Mouse (Mus musculus) stomach, postnatal 0 days (tissue): Measurements from ENCODE around the gene Inha. TPM values are rescaled to one million over a fixed set of nuclear protein-coding genes. Genes with fewer than 3 reads are reported as not detected.

ENCODE experiments used
- ATAC-seq: fragments of 200-750 bp; cut with Nextera tagmentation; 2 replicates; pipeline ENCODE4 v1.8.0; 2017; ENCODE audit not compliant: low FRiP score, low TSS enrichment
- DNase-seq: peaks from one replicate; pipeline ENCODE4 v3.0.0-alpha.2; 2016; ENCODE audit warnings: low spot score
- H3K27ac ChIP-seq: fragments of 300-500 bp; sonication (generic); replicated peaks from 2 replicates; pipeline ENCODE4 v1.5.1; 2014; ENCODE audit warnings: mild to moderate bottlenecking, control low read depth
- H3K27me3 ChIP-seq: fragments of 300-500 bp; sonication (generic); 2 replicates; pipeline ENCODE4 v1.6.1; 2014; ENCODE audit warnings: low read length; ENCODE audit not compliant: control insufficient read depth, insufficient read depth
- H3K36me3 ChIP-seq: fragments of 300-500 bp; sonication (generic); 2 replicates; pipeline ENCODE4 v1.6.1; 2014; ENCODE audit warnings: low read length, mixed read lengths; ENCODE audit not compliant: control insufficient read depth, insufficient read depth
- H3K4me1 ChIP-seq: fragments of 300-500 bp; sonication (generic); replicated peaks from 2 replicates; pipeline ENCODE4 v1.6.1; 2014; ENCODE audit warnings: antibody characterized with exemption; ENCODE audit not compliant: control insufficient read depth, insufficient read depth
- H3K4me2 ChIP-seq: fragments of 300-500 bp; sonication (generic); replicated peaks from 2 replicates; pipeline ENCODE4 v1.6.1; 2014; ENCODE audit warnings: low read depth, mild to moderate bottlenecking, control low read depth, moderate library complexity
- H3K4me3 ChIP-seq: fragments of 300-500 bp; sonication (generic); 2 replicates; pipeline ENCODE4 v1.5.1; 2014; ENCODE audit warnings: low read depth, low read length, control low read depth
- H3K9ac ChIP-seq: fragments of 300-500 bp; sonication (generic); 2 replicates; pipeline ENCODE4 v1.6.1; 2014; ENCODE audit warnings: mild to moderate bottlenecking, low read length, control low read depth, mixed read lengths
- H3K9me3 ChIP-seq: fragments of 300-500 bp; sonication (generic); 2 replicates; pipeline ENCODE4 v1.6.1; 2016; ENCODE audit warnings: low read length; ENCODE audit not compliant: control insufficient read depth
- CTCF ChIP-seq: IDR thresholded peaks from 2 replicates; pipeline ENCODE4 v1.5.1; 2016; ENCODE audit warnings: antibody characterized with exemption, low read depth, mild to moderate bottlenecking, moderate library complexity
- EP300 ChIP-seq: optimal IDR thresholded peaks from 2 replicates; pipeline ENCODE3; 2016; ENCODE audit warnings: antibody characterized with exemption
- WGBS: fragments of 180-500 bp; shearing (Covaris S2); extraction: QIAGEN DNeasy Blood & Tissue Kit; methylation state at CpG from one replicate; pipeline ENCODE4 v1.1.7; 2014; 5-methylcytosine and 5-hydroxymethylcytosine counted together
- polyA plus RNA-seq: library from polyadenylated mRNA; unstranded; fragments of >200 nt; fragmentation: Nextera tagmentation; extraction: Ambion mirVana; gene quantifications from 2 replicates; pipeline ENCODE4 v1.2.1, GENCODE M21; 2015

Gene Inha
- polyA plus RNA-seq, 1 experiment from 2014 or later: 4.7 TPM

DNA sequence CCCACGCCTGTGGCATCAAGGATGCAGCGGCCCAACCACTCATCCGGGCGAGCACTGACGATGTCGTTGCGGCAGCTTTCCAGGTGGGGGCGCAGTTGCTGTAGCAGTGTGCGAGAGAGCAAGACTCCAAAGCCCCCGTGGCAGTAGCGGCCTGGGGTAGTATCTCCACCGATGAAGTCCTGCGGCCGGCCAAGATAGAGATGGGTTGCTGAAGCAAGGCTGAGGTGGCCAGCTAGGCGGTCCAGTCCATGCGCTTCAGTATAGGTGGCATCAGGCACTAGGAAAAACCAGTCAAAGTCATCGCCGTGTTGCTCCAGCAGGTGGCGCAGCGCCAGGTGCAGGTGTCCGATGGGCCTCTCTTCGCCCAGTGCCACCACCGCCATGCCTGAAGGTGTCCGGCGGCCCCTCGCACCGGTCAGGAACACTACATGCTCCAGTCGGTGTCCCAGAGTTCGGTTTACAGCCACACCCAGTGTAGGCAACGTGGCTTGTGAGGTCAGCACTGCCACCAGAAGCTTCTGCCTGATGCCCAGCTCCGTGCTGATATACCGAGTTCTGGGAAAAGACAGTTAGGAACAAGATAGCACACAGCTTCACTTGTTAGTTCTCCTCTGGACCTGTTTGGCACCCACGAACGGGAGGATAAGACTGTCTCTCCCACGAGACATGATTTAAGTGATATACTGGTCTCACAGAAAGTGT, 29.5 kb upstream of the Inha start:
- Histone ChIP-seq H3K27ac (no peak overlapping the region), H3K4me3 (0 out of 2 replicates have a peak overlapping the region, but pooled peaks have one; percentile 1), H3K27me3 (peaks cover 2% of the 10 kb centered on the region; the same call in 1 of the 2 replicates), H3K9ac (no peak overlapping the region), H3K36me3 (0 out of 2 replicates have a peak, but pooled peaks cover 6% of the 10 kb centered on the region), H3K9me3 (no peaks in the 10 kb centered on the region), H3K4me1 (0 out of 2 replicates have a peak, but pooled peaks cover 2% of the 10 kb centered on the region), H3K4me2 (peak overlapping the region; percentile 37)
- TF ChIP-seq CTCF (peak; percentile 80), EP300 (no peak)
- peak; percentile 19 for ATAC-seq
- peak; percentile 92 for DNase-seq
- WGBS: 16% methylated on average over 35 of the region's 35 CpGs

DNA sequence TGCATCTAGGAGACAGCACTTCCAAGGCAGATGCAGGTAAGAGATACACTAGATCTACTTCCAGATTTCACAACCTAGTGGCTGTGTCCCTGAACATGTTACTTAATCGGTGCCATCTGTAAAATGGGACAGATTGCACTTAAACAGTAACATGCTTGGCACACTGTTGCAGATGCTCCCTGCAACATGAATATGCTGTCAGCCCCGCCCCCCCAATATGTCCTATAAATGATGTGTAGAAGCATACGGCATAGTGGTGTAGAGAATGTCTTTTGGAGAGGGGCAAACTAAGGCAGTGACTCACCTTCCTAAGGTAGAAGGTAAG, 28.9 kb upstream of the Inha start:
- no peaks in the 10 kb centered on the region for H3K9me3 ChIP-seq
- 47% methylated on average over 3 of the region's 3 CpGs for WGBS
- DNase-seq: no peak
- no peak for TF ChIP-seq CTCF
- TF ChIP-seq EP300: no peak
- peak overlapping the region; percentile 86 for H3K4me2 ChIP-seq
- 0 out of 2 replicates have a peak, but pooled peaks cover 2% of the 10 kb centered on the region for H3K4me1 ChIP-seq
- H3K27me3 ChIP-seq: peaks cover 2% of the 10 kb centered on the region; the same call in 1 of the 2 replicates
- no peak overlapping the region for H3K27ac ChIP-seq
- H3K36me3 ChIP-seq: 0 out of 2 replicates have a peak, but pooled peaks cover 6% of the 10 kb centered on the region
- no peak for ATAC-seq
- H3K9ac ChIP-seq: no peak overlapping the region
- H3K4me3 ChIP-seq: peak overlapping the region; percentile 71; the same call in 1 of the 2 replicates

DNA sequence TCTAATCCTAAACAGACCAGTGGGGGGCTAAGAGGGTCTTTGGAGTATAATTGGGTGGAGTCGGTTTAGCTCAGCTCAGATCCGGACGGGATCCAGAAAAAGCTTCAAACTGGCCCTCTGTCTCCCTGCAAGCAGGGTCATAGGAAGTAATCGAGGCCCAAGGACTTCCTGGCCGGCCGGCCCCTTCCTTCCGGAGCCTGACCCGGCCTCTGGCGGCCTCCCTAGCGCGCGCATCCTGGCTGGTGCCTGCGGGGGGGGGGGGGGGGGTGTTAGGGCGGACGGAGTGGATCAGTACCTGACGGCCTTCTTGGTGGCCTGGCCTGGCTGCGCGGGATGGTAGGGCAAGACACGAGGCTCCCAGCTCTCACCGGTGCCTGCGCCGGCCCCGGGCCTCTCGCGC, 28.4 kb upstream of the Inha start:
- 0 out of 2 replicates have a peak, but pooled peaks cover 6% of the 10 kb centered on the region for H3K36me3 ChIP-seq
- WGBS: under 1% methylated on average over 20 of the region's 25 CpGs

DNA sequence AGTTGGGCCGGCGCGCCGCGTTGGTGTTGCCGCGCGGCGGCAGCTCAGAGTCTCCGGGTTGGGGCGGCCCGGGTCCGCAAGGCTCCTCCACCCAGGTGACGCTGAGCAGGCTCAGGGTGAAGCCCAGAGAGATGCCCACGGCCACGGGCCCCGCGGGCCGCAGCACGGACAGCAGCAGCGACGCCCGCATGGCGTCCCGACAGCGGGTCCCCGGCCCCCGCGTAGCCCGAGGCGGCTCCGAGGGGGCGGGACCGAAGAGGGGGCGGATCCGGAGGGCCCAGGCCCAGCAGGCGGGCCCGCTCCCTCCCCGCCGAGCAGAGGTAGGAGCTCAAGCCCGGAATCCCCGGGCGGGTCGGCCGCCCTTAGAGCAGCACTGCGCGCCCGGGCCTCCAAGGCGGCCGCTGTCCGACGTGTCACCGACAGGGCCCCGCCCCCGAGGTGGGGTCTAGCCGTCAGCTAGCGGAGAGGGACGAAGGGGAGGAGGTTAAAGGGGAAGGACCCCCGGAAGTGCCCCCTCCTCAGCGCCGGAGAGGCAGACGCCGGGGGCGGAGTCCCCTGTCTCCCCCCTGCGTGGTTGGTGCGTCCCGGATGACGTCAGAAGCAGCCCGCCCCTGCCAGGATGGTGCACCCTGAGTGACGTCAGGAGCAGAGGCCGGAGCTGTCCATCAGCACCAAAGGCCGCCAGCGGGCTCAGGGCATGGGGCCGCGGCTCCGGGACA, 27.8 kb upstream of the Inha start, which contains the start of the genes Chpf and Tmem198:
TSS of gene Chpf (minus strand) at position 392 of the 719 bp plus-strand sequence.
TSS of gene Tmem198 (plus strand) at position 617 of the 719 bp plus-strand sequence.
- Histone ChIP-seq H3K36me3 (0 out of 2 replicates have a peak, but pooled peaks cover 6% of the 10 kb centered on the region), H3K4me1 (0 out of 2 replicates have a peak, but pooled peaks cover 2% of the 10 kb centered on the region), H3K4me2 (peak within 1 kb of the TSS; percentile 86), H3K4me3 (peak within 1 kb of the TSS; percentile 71), H3K27ac (peak within 1 kb of the TSS; percentile 78), H3K9ac (peak within 1 kb of the TSS; percentile 75), H3K9me3 (no peaks in the 10 kb centered on the region), H3K27me3 (peaks cover 2% of the 10 kb centered on the region; the same call in 1 of the 2 replicates)
- DNase-seq: peak; percentile 96
- under 1% methylated on average over 61 of the region's 76 CpGs for WGBS
- ATAC-seq: peak; percentile 89
- TF ChIP-seq CTCF (peak; percentile 20; the same call in 1 of the 2 replicates), EP300 (peak; percentile 64)

More for the DNA sequence above, 28.4 kb upstream of the Inha start:
- ATAC-seq (no peak), DNase-seq (peak; percentile 57)
- no peaks in the 10 kb centered on the region for H3K9me3 ChIP-seq
- peak overlapping the region; percentile 75 for H3K9ac ChIP-seq
- peak overlapping the region; percentile 86 for H3K4me2 ChIP-seq
- no peak for TF ChIP-seq EP300
- no peak for TF ChIP-seq CTCF
- peaks cover 2% of the 10 kb centered on the region; the same call in 1 of the 2 replicates for H3K27me3 ChIP-seq
- 0 out of 2 replicates have a peak, but pooled peaks cover 2% of the 10 kb centered on the region for H3K4me1 ChIP-seq
- H3K4me3 ChIP-seq: peak overlapping the region; percentile 71
- H3K27ac ChIP-seq: peak overlapping the region; percentile 78

DNA sequence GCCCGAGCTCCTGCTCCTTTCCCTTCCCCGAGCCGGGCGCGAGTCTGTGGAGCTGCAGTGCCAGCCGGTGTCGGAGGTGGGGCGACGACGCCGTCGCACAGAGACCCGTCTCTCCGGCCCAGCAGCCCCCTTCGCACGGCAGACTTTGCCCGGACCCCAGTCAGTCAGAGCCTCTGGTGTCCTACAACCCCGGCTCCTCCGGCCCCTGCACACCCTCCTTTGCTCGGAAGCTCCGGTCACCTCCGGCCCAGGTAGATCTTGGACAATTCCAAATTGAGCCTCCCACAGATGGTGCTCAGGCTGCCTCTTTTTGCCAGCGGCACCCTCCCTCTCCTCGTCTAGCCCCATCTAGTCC, 27.3 kb upstream of the Inha start:
- DNase-seq (no peak), ATAC-seq (peak; percentile 11; the same call in 1 of the 2 replicates)
- 0 out of 2 replicates have a peak, but pooled peaks cover 2% of the 10 kb centered on the region for H3K4me1 ChIP-seq
- WGBS: under 1% methylated on average over 24 of the region's 24 CpGs
- peaks cover 2% of the 10 kb centered on the region; the same call in 1 of the 2 replicates for H3K27me3 ChIP-seq
- H3K27ac ChIP-seq: no peak overlapping the region
- H3K4me3 ChIP-seq: peak overlapping the region; percentile 71
- peak overlapping the region; percentile 86 for H3K4me2 ChIP-seq
- 0 out of 2 replicates have a peak, but pooled peaks cover 6% of the 10 kb centered on the region for H3K36me3 ChIP-seq
- no peaks in the 10 kb centered on the region for H3K9me3 ChIP-seq
- no peak overlapping the region for H3K9ac ChIP-seq
- TF ChIP-seq CTCF (no peak), EP300 (no peak)
